Mouse (Mus musculus) Muller cell, postnatal 12 days (primary cell): ENCODE results near the gene Numbl.

Experiments
- DNase-seq: peaks from one replicate; pipeline ENCODE4 v3.0.0-alpha.2; 2015; ENCODE audit errors: inconsistent ontology term

The Numbl gene

DNA sequence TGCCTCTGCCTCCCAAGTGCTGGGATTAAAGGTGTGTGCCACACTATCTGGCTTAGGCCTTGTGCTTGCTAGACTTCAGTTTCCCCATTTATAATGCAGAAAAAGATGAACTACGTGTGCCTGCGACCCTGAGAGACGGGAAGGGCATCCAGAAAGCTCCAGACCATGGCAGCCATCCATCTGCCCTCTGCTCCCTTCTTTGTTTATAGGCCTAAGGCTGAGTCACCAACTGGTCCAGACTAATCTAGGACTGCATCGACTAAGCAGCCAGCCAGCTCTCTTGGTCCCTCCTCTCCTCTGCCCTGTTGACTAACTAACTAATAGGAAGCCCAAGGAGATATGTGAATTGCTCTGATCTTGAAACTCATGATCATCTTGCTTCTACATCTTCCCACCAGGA is 37.7 kb downstream of the Numbl start:
- DNase-seq, result peak; percentile 40

GRCm38 (mm10) chr7:27296518-27296917 is 38.3 kb downstream of the Numbl start:
- DNase-seq, result no peak

- DNase-seq, result no peak
These were observed 39.9 kb downstream of the Numbl start for GRCm38 (mm10) chr7:27298033-27298610.

GRCm38 (mm10) chr7:27298816-27299215 is 40.6 kb downstream of the Numbl start:
- no peak for DNase-seq

GRCm38 (mm10) chr7:27300351-27300750 is 42.1 kb downstream of the Numbl start:
- no peak for DNase-seq

- no peak for DNase-seq
These were observed 42.6 kb downstream of the Numbl start for GRCm38 (mm10) chr7:27300801-27301200.

GRCm38 (mm10) chr7:27302172-27302571 is 43.9 kb downstream of the Numbl start:
- DNase-seq, result peak; percentile 64

- no peak for DNase-seq
These were observed 47.0 kb downstream of the Numbl start for GRCm38 (mm10) chr7:27305091-27305730.

GRCm38 (mm10) chr7:27306161-27307160 is 48.2 kb downstream of the Numbl start:
- no peak for DNase-seq

GRCm38 (mm10) chr7:27307551-27307950 is 49.3 kb downstream of the Numbl start:
- no peak for DNase-seq

- DNase-seq, result no peak
These were observed 50.8 kb downstream of the Numbl start for GRCm38 (mm10) chr7:27308821-27309549.

DNA sequence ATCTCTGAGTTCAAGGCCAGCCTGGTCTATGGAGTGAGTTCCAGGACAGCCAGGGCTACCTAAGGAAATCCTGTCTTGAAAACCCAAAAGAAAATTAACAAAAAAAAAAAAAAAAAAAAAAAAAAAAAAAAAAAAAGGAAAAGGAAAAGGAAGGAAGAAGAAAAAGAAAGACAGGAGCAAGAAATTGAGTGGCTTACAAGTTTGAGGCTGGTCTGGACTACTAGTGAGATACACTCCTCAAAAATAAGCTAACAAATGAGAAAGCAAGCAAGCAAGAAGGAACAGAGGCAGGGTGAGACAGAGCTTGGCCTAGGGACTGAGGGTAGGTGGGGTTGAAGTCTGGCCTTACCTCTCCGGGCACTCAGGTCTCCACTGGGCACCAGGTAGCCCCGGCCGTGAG is 51.6 kb downstream of the Numbl start:
- no peak for DNase-seq

GRCm38 (mm10) chr7:27310306-27310705 is 52.1 kb downstream of the Numbl start:
- peak; percentile 68 for DNase-seq

DNA sequence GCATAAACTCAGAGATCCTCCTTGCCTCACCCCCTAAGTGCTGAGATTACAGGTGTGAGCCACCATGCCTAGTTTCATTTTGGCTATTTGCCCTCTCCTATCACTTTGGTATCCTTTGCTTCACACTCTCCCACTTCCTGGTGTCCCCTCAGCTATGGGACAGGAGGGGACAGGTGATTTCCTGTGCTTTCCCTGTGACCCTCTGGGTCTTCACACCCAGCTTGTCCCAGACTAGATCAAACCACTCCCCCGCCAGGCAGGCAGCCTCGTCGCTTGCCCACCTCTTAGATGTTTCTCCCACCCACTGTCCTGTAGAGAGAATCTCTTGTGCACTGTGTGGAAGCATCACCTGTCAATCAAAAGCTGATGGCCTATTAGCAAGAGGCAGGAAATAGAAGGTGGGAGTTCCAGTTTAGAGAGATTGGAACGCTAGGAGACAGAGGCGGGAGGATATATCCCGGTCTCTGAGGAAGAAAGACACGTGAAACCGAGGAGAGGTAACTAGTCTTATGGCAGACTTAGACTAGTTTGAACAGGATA is 52.8 kb downstream of the Numbl start:
- no peak for DNase-seq

GRCm38 (mm10) chr7:27311651-27312284 is 53.5 kb downstream of the Numbl start:
- DNase-seq, result no peak

DNA sequence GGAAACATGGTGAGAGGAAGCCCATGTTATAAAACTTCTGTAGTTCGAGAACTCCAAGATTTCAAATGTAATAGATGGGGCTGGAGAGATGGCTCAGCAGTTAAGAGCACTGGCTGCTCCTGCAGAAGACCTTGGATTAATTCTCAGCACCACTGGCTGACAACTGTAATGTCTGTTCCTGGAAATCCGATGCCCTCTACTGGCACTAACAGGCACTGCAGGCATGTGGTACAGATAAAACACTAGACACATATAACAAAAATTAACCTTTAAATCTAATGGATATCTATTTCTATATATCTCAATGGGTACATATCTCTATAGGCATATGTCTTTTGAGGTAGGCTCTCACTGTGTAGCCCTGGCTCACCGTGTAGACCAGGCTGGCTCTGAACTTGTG is 56.2 kb downstream of the Numbl start:
- DNase-seq, result no peak

- DNase-seq, result peak; percentile 78
These were observed 57.7 kb downstream of the Numbl start for GRCm38 (mm10) chr7:27315958-27316357.

DNA sequence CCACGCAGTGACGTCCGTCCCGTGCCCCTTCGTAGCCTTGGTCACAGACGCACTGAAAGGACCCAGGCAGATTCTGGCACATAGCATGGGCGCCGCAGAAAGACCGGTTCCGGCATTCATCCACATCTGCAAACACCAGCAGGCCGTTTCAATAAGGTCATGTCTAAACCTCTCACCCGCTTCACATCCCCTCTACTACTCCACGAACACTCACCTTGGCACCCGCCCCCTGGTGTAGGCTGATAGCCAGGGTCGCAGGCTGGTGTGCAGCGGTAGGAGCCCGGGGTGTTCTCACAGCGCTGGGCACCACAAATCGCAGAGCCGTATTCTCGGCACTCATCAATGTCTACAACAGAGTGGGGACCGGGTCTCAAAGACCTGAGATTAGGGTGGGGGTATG is 61.2 kb downstream of the Numbl start:
- no peak for DNase-seq

DNA sequence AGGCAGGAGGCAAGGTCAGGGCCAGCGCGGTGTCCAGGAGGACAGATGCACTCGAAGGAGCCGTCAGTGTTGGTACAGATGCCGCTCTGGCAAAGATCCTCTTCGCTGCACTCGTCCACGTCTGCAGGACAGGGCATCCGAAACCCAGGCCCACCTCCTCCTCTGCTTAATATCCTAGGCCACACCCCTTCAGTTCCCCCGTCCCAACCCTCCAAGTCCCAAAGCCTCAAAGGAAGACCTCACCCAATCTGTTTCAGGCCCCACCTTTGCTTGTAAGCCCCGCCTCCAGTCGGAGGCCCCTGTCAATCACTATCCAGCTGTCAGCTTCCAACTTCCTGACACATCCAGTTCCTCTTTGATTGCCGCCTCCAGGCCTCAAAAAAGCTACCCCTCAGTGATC is 64.1 kb downstream of the Numbl start:
- DNase-seq, result no peak

GRCm38 (mm10) chr7:27323001-27323400 is 64.8 kb downstream of the Numbl start:
- no peak for DNase-seq

DNA sequence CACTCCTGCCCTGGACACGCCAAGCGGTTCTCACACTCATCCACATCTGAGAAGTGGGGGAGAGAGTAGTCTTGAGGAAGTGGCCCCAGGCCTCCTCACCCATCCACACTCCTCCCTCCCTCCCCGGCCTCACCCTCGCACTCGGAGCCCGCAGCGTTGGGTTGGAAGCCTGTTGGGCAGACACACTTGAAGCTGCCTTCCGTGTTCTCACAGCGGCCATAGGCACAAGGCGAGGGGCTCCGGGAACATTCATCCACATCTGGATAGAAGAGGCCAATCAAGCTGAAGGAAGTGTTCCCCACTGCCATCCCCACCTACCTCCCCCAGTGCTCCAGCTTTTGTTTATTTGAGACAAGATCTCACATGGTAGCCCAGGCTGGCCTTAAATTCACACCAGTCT is 65.9 kb downstream of the Numbl start:
- DNase-seq, result no peak
